Comparison of ENCODE assay signal across 8 mouse cellular contexts in genomic region chr11:75291389-75292215, GRCm38 (mm10). TPM values are rescaled to one million over a fixed set of nuclear protein-coding genes. Genes with fewer than 3 reads are reported as not detected.
DNase-seq lines count a peak whose midpoint lies in the region; ATAC-seq lines count a peak whose summit lies in the region.
"Had no signal": no experiment of that assay in that cellular context is flagged by ENCODE, and none has a peak within 500 bp of the region (broad histone marks: within the 10 kb centered on the region; RNA-seq: fewer than 3 reads in every experiment).

No protein-coding gene starts in this region.

- ATAC-seq in lung, embryonic 15.5 days (ENCODE audit: borderline replicate concordance, extremely low read depth, low FRiP score, low TSS enrichment), result no peak
- ATAC-seq in forebrain, embryonic 15.5 days (replicated peaks), result peak; percentile 57

- H3K27me3 ChIP-seq in lung, embryonic 15.5 days, result peaks cover 39% of the 10 kb centered on the region
- peaks cover 5% of the 10 kb centered on the region; the same call in 1 of the 2 replicates for H3K27me3 ChIP-seq in forebrain, embryonic 15.5 days

- no peaks in the 10 kb centered on the region for H3K9me3 ChIP-seq in lung, embryonic 15.5 days
- no peaks in the 10 kb centered on the region for H3K9me3 ChIP-seq in forebrain, embryonic 15.5 days
- H3K9me3 ChIP-seq: liver, embryonic 13.5 days had no signal

- no peaks in the 10 kb centered on the region for H3K36me3 ChIP-seq in lung, embryonic 15.5 days
- H3K36me3 ChIP-seq in forebrain, embryonic 15.5 days, result no peaks in the 10 kb centered on the region
- H3K36me3 ChIP-seq: liver, embryonic 13.5 days had no signal

- H3K4me1 ChIP-seq in lung, embryonic 15.5 days, result peaks cover 8% of the 10 kb centered on the region
- H3K4me1 ChIP-seq in forebrain, embryonic 15.5 days, result peaks cover 43% of the 10 kb centered on the region

- WGBS in lung, embryonic 15.5 days, result 37% methylated on average over 25 of the region's 25 CpGs
- 17% methylated on average over 25 of the region's 25 CpGs for WGBS in forebrain, embryonic 15.5 days

- H3K9ac ChIP-seq in lung, embryonic 15.5 days, result no peak overlapping the region
- H3K9ac ChIP-seq in forebrain, embryonic 15.5 days (replicated peaks), result peak overlapping the region; percentile 23; the same call in 1 of the 2 replicates
- H3K9ac ChIP-seq: liver, embryonic 13.5 days had no signal

- no peak overlapping the region for H3K27ac ChIP-seq in lung, embryonic 15.5 days
- H3K27ac ChIP-seq in forebrain, embryonic 15.5 days (replicated peaks), result peak overlapping the region; percentile 71
- H3K27ac ChIP-seq: liver, embryonic 13.5 days had no signal

- DNase-seq in lung, postnatal 10 days, result no peak
- peak; percentile 55 to 72 for DNase-seq in kidney, postnatal 36 days
- peak; percentile 84 for DNase-seq in retina, adult 2 months (ENCODE audit: low read depth, low spot score)
- no peak for DNase-seq in ovary, postnatal 10 days (ENCODE audit: low spot score)
- no peak for DNase-seq in spleen, adult 18-20 months

- H3K4me3 ChIP-seq in lung, embryonic 15.5 days, result no peak overlapping the region
- H3K4me3 ChIP-seq in forebrain, embryonic 15.5 days, result peak overlapping the region; percentile 10; the same call in 1 of the 2 replicates
- H3K4me3 ChIP-seq: liver, embryonic 13.5 days had no signal

- peak overlapping the region; percentile 16; the same call in 1 of the 2 replicates for H3K4me2 ChIP-seq in lung, embryonic 15.5 days
- H3K4me2 ChIP-seq in forebrain, embryonic 15.5 days (replicated peaks), result peak overlapping the region; percentile 33
- H3K4me2 ChIP-seq: liver, embryonic 13.5 days had no signal

RNA-seq across cellular contexts. Expression of gene Rpa1, which starts 56.5 kb away (rescaled TPM):
- polyA plus RNA-seq in lung, embryonic 15.5 days (2015; fragmentation: Nextera tagmentation; extraction: Ambion mirVana), result 169 and 176 TPM in 2 replicates
- 67.0 and 71.6 TPM in 2 replicates for polyA plus RNA-seq in forebrain, embryonic 15.5 days (2015; fragmentation: Nextera tagmentation; extraction: Ambion mirVana)

RNA-seq across cellular contexts. Expression of gene Smyd4, which starts 56.6 kb away (rescaled TPM):
- 14.4 and 14.6 TPM in 2 replicates for polyA plus RNA-seq in lung, embryonic 15.5 days (2015; fragmentation: Nextera tagmentation; extraction: Ambion mirVana)
- 17.0 and 17.4 TPM in 2 replicates for polyA plus RNA-seq in forebrain, embryonic 15.5 days (2015; fragmentation: Nextera tagmentation; extraction: Ambion mirVana)

Comparison
In these comparisons a context has a peak if more than half of its experiments do, and no peak if none do; other contexts are left out.
1. DNase-seq: peak in kidney, postnatal 36 days (2 of 2) and retina, adult 2 months (single experiment); none in lung, postnatal 10 days (single experiment), ovary, postnatal 10 days (single experiment) and spleen, adult 18-20 months (0 of 2).